Mouse (Mus musculus) cerebellum, adult 9-11 months (tissue): ENCODE measurements around the gene Cadps2.

Experiments used
- DNase-seq: peaks from one replicate; pipeline ENCODE4 v3.0.0; 2022

The Cadps2 gene

GRCm38 (mm10) chr6:23249616-23250287, 589.5 kb downstream of the Cadps2 start:
- no peak for DNase-seq

DNA sequence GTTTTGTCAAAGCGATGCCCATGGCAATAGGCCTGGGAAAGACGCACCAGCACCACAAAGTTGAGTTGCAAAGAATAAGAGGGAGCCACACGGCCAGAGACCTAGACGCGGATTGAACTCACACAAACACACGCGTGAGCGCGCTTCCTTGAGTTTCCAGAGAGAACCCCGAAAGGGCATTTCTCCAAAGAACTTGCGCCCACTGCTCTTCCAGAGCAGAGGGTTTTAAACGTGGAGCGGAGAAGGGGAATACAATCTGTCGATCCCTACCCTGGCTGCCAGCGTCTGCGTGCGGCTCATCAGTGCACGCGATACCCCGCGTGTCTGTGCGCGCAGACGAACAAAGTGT, 590.2 kb downstream of the Cadps2 start:
- no peak for DNase-seq

DNA sequence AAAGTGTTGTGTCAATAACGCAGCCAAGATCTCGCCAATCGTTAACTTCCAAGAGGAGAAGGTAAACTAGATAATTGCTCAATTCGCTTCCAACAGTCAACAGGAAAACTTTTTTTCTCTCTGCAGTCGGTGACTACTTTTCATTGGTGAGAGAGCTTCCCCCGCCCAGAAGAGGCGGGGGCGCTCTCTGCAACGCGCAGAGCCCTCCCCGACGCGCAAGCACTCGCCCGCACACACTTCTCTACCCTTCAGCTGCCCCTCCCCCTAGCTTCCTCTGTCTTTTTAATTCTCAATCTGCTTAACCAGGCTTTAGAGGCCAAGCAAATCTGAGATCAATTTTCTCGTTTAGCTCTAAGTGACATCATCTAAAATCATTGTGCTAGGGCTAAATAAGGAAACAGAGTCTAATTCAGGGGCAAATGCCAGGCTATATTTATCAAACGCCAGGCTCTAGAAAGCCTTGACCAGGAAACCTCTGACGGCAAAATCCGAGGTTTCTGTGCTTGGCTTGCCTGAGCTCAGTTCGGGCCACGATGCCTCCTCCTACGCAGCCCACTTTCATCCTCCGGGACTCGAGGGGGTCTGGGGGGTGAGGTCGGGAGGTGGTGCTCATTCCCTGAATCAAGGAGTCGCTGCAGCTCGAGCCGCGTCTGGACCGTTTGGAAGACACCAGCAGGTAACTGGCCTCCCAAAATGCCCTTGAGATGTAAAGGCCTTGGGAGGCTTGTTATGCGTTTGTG, 590.7 kb downstream of the Cadps2 start, which contains the start of gene Fezf1:
TSS of gene Fezf1 (minus strand) at position 50 of the 740 bp plus-strand sequence.
- no peak for DNase-seq

DNA sequence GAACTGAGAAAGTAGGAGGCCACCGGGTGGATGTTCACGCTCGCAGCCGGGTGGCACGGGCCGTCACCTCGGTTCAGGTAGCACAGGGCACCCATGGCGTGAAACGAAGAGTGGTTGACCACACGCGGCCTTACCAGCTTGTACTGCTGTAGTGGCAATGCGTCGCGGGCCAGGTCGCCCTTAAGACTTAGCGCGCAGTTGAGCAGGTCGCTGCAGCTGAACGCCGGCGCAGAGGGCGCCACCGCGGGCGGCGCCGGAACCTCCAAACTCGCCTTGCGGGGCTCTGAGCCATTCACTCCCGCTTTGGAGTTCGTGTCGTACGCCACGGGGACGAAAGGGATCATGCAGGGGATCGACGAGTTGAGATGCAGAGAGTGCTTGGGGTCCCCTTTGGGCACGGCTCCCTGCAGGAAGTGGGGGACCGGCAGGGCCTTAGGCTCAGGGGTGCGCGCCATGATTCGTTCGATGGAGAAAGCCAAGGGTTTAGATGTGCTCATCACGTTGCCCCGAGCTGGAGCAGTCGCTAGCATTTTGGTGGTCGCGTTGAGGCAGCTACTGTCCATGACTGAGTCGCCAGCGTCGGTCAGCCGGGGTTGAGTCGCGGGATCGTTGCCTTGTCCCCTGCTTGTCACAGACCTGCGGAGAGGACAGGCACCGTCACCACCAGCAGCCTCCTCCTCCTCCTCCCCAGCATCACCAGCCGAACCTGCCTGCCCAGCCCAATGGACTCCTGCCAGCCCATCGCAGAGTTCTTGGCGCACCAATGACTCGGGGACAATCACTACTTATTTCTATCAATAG, 591.5 kb downstream of the Cadps2 start:
- DNase-seq = no peak

DNA sequence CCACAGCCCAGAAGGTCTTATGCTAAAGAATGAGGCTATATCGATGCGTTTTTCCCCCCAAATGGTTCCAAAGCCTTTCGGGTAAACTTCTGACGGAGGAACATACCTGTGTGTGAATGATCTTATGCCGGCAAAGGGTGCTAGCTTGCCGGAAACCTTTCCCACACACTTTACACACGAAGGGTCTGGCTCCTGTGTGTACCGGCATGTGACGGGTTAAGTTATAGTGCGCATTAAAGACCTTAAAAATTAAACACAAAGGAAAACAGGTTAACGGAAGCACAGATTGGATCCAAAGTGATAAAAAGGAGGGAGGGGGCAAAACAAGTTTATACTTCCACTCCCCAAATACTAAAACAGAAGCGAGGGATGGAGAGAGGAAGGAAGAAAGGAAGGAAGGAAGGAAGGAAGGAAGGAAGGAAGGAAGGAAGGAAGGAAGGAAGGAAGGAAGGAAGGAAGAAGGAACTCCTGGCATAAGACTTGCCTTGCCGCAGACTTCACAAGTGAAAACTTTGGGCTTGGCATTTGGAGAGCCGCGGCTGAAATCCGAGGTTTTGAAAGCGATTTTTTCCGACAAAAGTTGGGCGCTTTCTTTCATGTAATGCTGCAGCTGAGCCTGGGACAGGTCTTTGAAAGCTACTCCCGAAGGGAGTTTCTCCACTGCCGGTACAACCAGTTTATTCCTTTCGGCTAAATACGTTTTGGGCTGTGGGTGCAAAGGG, 592.3 kb downstream of the Cadps2 start:
- no peak for DNase-seq

DNA sequence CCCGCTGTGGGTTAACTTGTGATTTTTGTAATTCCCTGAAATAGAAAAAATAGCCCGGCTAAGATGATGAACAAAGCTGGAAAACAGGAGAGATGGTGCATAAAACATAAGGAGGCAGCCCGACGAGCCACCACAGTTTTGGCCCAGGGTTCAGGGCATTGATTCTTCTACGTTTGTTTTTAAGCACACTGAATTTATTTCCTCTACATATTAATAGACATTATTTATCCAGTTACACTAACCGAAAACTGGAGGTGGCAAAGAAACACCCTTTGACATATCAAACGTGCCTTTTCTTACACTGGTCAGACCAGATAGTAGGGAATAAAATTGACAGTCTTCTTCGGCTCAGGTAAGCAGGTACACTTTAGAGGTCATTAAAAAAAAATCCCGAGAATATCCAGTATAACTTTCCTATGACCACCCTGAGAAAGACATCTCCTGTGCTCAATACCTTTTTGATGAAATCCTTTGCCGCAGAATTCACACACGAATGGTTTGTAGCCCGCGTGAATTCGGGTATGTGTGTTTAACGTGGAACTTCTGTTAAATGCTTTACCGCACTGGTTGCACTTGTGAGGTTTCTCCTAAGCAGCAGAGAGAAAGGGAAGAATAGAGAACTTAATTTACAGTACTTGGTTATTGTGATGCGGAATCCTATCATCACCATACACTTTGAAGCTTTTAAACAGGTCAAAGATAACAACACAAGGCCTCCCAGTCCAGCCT, 593.0 kb downstream of the Cadps2 start:
- DNase-seq = no peak

DNA sequence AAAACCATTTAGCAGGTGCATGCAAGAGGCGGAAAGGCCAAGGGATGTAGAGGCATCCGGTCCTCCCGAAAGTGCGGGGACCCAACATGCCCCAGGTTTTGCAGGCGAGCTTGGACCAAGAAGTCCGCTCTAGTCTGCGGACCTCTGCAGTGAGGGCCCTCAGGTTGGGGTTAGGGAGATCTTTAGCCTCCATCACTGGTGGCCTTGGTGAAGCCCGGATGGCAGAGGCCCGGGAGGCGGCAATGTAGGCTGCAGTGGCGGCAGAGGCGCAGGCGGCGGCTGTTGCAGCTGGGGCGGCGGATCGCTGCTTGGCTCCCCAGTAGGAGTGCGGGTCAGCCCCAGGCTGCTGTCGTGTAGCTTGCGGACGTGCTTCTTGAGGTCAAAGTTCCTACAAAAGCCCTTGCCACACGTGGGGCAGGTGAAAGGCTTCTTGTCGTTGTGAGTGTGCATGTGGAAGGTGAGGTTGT, 593.6 kb downstream of the Cadps2 start:
- DNase-seq = no peak

DNA sequence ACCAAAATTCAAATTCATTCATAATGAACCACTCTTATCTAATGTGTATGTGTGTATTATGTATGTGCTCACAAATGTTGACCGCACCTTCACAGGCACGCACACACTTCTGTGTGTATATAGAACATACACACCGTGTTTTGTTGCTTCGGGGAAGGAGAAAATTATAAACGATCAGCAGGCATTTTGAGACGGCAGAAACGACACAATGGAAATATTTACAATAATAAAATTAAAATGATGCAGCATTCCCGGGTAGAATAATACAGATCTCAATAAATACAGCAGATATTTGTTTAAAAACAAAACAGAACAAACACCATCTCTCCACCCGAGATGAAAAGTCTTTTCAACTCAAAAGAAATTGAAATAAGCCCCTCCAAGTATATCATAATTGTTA, 594.1 kb downstream of the Cadps2 start:
- no peak for DNase-seq

- DNase-seq = no peak
Measured at GRCm38 (mm10) chr6:23243821-23244760, 595.1 kb downstream of the Cadps2 start.
